Mouse (Mus musculus): Measurements from ENCODE around the gene Sh3bp5.

GRCm38 (mm10) chr14:31394822-31395532, 40.9 kb downstream of the Sh3bp5 start:
- TF ChIP-seq EP300 (IDR thresholded peaks at IDR 0.05): no peak
- peak; percentile 48 for TF ChIP-seq CTCF (IDR thresholded peaks at IDR 0.05)
